Comparison of ENCODE assay signal across 9 mouse cellular contexts in genomic region chr13:101728816-101729215, GRCm38 (mm10). TPM values are rescaled to one million over a fixed set of nuclear protein-coding genes. Genes with fewer than 3 reads are reported as not detected.
DNase-seq lines count a peak whose midpoint lies in the region; ATAC-seq and TF ChIP-seq lines count a peak whose summit lies in the region.
"Had no signal": no experiment of that assay in that cellular context is flagged by ENCODE, and none has a peak within 500 bp of the region (broad histone marks: within the 10 kb centered on the region; RNA-seq: fewer than 3 reads in every experiment).

No protein-coding gene starts in this region.

- no peak for DNase-seq in cerebellum, adult 2 months
- no peak for DNase-seq in cerebellum, adult 11 months
- peak; percentile 25 for DNase-seq in liver
- no peak for DNase-seq in liver, embryonic 11.5 days (ENCODE audit: low spot score)
- peak; percentile 75 for DNase-seq in brain, adult 2 months (ENCODE audit: low read depth, low spot score)
- peak; percentile 62 to 69 for DNase-seq in kidney, postnatal 25 days
- DNase-seq in right cerebral cortex, postnatal 4 days: peak; percentile 48
- DNase-seq in spleen, postnatal 4 days (ENCODE audit: low spot score in 2 of 2): no peak

- no peaks in the 10 kb centered on the region for H3K9me3 ChIP-seq in liver, embryonic 11.5 days (ENCODE audit: control insufficient read depth, low read length)

- no peak overlapping the region for H3K4me3 ChIP-seq in cerebellum, adult 2 months (replicated peaks; ENCODE audit: insufficient read depth, low read depth, low read length)
- H3K4me3 ChIP-seq in liver, embryonic 11.5 days (ENCODE audit: low read depth, low read length): no peak overlapping the region

- no peaks in the 10 kb centered on the region for H3K27me3 ChIP-seq in cerebellum, adult 2 months (ENCODE audit: control insufficient read depth, insufficient read depth, low read length)
- H3K27me3 ChIP-seq in liver, embryonic 11.5 days (replicated peaks; ENCODE audit: control insufficient read depth, insufficient read depth, low read length): no peaks in the 10 kb centered on the region

- TF ChIP-seq POLR2A in cerebellum, adult 2 months (IDR thresholded peaks at IDR 0.05; ENCODE audit: borderline replicate concordance, insufficient read depth, low read length): no peak

- no peak overlapping the region for H3K27ac ChIP-seq in cerebellum, adult 2 months (ENCODE audit: insufficient read depth, low read length)
- H3K27ac ChIP-seq in liver, embryonic 11.5 days (ENCODE audit: low read depth, low read length): no peak overlapping the region
- H3K27ac ChIP-seq: macrophage had no signal

- TF ChIP-seq CTCF in cerebellum, adult 2 months (IDR thresholded peaks at IDR 0.05; ENCODE audit: borderline replicate concordance, insufficient read depth, low read depth, low read length): peak; percentile 41; the same call in 1 of the 2 replicates

- no peak overlapping the region for H3K4me2 ChIP-seq in liver, embryonic 11.5 days

- no peaks in the 10 kb centered on the region; the same call in 1 of the 2 replicates for H3K4me1 ChIP-seq in cerebellum, adult 2 months (ENCODE audit: control insufficient read depth, insufficient read depth, low read length)
- peaks cover 5% of the 10 kb centered on the region; the same call in 1 of the 2 replicates for H3K4me1 ChIP-seq in liver, embryonic 11.5 days (replicated peaks; ENCODE audit: control insufficient read depth, insufficient read depth, low read length)

- WGBS in cerebellum, adult 2 months: 79% methylated on average over 7 of the region's 7 CpGs
- 71% methylated on average over 7 of the region's 7 CpGs for WGBS in liver, embryonic 11.5 days

- ATAC-seq in liver, embryonic 11.5 days (replicated peaks; ENCODE audit: low FRiP score): no peak; the same call in 1 of the 2 replicates

- H3K9ac ChIP-seq in liver, embryonic 11.5 days (ENCODE audit: low read depth, low read length): no peak overlapping the region

- H3K36me3 ChIP-seq in liver, embryonic 11.5 days (ENCODE audit: control insufficient read depth, insufficient read depth, low read length): no peaks in the 10 kb centered on the region

RNA-seq across cellular contexts. Expression of gene Pik3r1, which starts 39.2 kb away (rescaled TPM):
- polyA plus RNA-seq in cerebellum, adult 2 months (2012; rRNA removed): 44.9 and 51.6 TPM in 2 replicates
- polyA plus RNA-seq in liver, embryonic 11.5 days (2014; fragmentation: Nextera tagmentation; extraction: Ambion mirVana): 18.7 and 21.5 TPM in 2 replicates

Comparison
In these comparisons a context has a peak if more than half of its experiments do, and no peak if none do; other contexts are left out.
1. DNase-seq: peak in liver (single experiment), brain, adult 2 months (single experiment), kidney, postnatal 25 days (2 of 2) and right cerebral cortex, postnatal 4 days (single experiment); none in cerebellum, adult 2 months (0 of 2), cerebellum, adult 11 months (single experiment), liver, embryonic 11.5 days (single experiment) and spleen, postnatal 4 days (0 of 2).